Mouse (Mus musculus): Measurements from ENCODE around the gene Supt3.

- no peak for TF ChIP-seq CTCF (IDR thresholded peaks at IDR 0.05)
- TF ChIP-seq EP300 (IDR thresholded peaks at IDR 0.05; ENCODE audit: insufficient read depth, low read depth, low read length): no peak
Observed at GRCm38 (mm10) chr17:45028441-45028840, 251.5 kb downstream of the Supt3 start.
